Mouse (Mus musculus) liver, postnatal 0 days (tissue): ENCODE results near the gene Hist1h3g.
"Not testable (repeated sequence)": the region's sequence is repeated elsewhere in the genome, so short reads cannot be mapped to it uniquely, and the experiment has no call there.

Source experiments
- CTCF ChIP-seq: sonication (generic); IDR thresholded peaks from 2 replicates; pipeline ENCODE4 v1.5.1; 2016; ENCODE audit warnings: antibody characterized with exemption, low read depth
- EP300 ChIP-seq: IDR thresholded peaks from 2 replicates; pipeline ENCODE4 v1.6.1; 2016; ENCODE audit warnings: antibody characterized with exemption, low read depth, mild to moderate bottlenecking

DNA sequence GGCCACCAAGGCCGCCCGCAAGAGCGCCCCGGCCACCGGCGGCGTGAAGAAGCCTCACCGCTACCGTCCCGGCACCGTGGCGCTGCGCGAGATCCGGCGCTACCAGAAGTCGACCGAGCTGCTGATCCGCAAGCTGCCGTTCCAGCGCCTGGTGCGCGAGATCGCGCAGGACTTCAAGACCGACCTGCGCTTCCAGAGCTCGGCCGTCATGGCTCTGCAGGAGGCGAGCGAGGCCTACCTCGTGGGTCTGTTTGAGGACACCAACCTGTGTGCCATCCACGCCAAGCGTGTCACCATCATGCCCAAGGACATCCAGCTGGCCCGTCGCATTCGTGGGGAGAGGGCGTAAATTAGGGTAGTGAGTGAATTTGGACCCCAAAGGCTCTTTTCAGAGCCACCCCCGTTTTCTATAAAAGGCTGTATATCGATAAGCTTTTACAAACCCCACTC, 40.7 kb downstream of the Hist1h3g start:
- TF ChIP-seq EP300, CTCF: not testable (repeated sequence)
